Mouse (Mus musculus): ENCODE measurements around the gene Txnrd2. TPM values are rescaled to one million over a fixed set of nuclear protein-coding genes. Genes with fewer than 3 reads are reported as not detected.

Txnrd2 gene
- polyA plus RNA-seq, 1 experiment from 2014 or later = 24.9 TPM

DNA sequence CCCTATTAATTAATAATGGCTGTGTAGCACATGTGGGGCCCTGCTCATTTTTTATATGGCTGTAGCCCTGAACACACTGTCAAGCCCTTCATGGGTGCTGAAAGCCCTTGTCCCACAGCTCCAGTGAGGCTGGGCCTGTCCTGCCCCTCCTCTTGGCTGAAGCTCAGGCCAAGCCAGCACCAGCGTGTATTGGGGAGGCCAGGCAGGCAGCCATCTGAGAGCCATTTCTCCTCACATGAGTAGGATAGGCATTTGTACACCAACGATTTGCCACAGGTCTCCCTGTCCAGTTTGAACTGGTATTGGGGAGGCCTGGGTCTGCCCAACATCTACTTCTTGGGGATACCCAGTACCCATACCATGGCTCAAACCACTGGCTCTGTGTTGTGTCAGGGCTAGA lies 47.8 kb downstream of the Txnrd2 start:
- H3K4me1 ChIP-seq (ENCODE audit: control insufficient read depth, insufficient read depth, low read length) = no peaks in the 10 kb centered on the region
- no peak overlapping the region for H3K9ac ChIP-seq (replicated peaks; ENCODE audit: low read length)
- DNase-seq = no peak
- no peak overlapping the region for H3K27ac ChIP-seq (replicated peaks; ENCODE audit: low read depth, low read length)
- no peak overlapping the region for H3K4me3 ChIP-seq (replicated peaks; ENCODE audit: low read depth, low read length)
- peaks cover 15% of the 10 kb centered on the region; the same call in 1 of the 2 replicates for H3K36me3 ChIP-seq (ENCODE audit: control insufficient read depth, insufficient read depth, low read length)
- H3K4me2 ChIP-seq (ENCODE audit: low read length) = no peak overlapping the region
- no peaks in the 10 kb centered on the region for H3K27me3 ChIP-seq (ENCODE audit: control insufficient read depth, insufficient read depth, low read length)
- ATAC-seq (ENCODE audit: low FRiP score, low TSS enrichment) = no peak
- H3K9me3 ChIP-seq (ENCODE audit: control insufficient read depth, low read length) = no peaks in the 10 kb centered on the region
- WGBS = 81% methylated on average over 2 of the region's 2 CpGs

GRCm38 (mm10) chr16:18477996-18478395 lies 51.8 kb downstream of the Txnrd2 start:
- DNase-seq = no peak
- 70% methylated on average over 6 of the region's 6 CpGs for WGBS
- Histone ChIP-seq H3K27me3 (ENCODE audit: control insufficient read depth, insufficient read depth, low read length) (no peaks in the 10 kb centered on the region), H3K4me2 (ENCODE audit: low read length) (no peak overlapping the region), H3K4me3 (replicated peaks; ENCODE audit: low read depth, low read length) (no peak overlapping the region), H3K9me3 (ENCODE audit: control insufficient read depth, low read length) (no peaks in the 10 kb centered on the region), H3K36me3 (ENCODE audit: control insufficient read depth, insufficient read depth, low read length) (peaks cover 9% of the 10 kb centered on the region; the same call in 1 of the 2 replicates), H3K27ac (replicated peaks; ENCODE audit: low read depth, low read length) (no peak overlapping the region), H3K4me1 (ENCODE audit: control insufficient read depth, insufficient read depth, low read length) (no peaks in the 10 kb centered on the region), H3K9ac (replicated peaks; ENCODE audit: low read length) (no peak overlapping the region)
- no peak for ATAC-seq (ENCODE audit: low FRiP score, low TSS enrichment)

DNA sequence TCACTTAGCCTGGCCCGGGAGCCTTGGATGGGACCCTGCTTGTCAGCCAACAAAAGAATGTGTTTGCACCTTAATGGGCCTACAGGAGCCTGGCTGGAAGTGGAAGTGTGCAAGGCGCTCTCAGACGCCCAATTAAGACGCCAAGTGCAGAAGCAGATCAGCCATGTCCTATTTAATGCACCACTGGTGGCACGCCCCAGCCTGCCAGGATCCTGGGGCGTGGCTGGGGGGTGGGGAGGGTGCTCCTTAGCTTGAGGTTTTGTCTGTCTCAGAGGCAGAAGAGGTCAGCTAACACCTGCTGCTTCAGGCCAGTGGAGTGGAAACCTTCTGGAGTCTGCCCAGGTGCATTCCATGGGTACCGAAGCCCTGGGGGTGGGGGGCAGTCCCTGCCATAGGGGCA lies 53.5 kb downstream of the Txnrd2 start:
- no peaks in the 10 kb centered on the region for H3K27me3 ChIP-seq (ENCODE audit: control insufficient read depth, insufficient read depth, low read length)
- no peak for ATAC-seq (ENCODE audit: low FRiP score, low TSS enrichment)
- H3K9ac ChIP-seq (replicated peaks; ENCODE audit: low read length) = no peak overlapping the region
- no peak overlapping the region for H3K4me2 ChIP-seq (ENCODE audit: low read length)
- H3K9me3 ChIP-seq (ENCODE audit: control insufficient read depth, low read length) = no peaks in the 10 kb centered on the region
- H3K36me3 ChIP-seq (ENCODE audit: control insufficient read depth, insufficient read depth, low read length) = peaks cover 9% of the 10 kb centered on the region; the same call in 1 of the 2 replicates
- H3K27ac ChIP-seq (replicated peaks; ENCODE audit: low read depth, low read length) = no peak overlapping the region
- DNase-seq = no peak
- H3K4me3 ChIP-seq (replicated peaks; ENCODE audit: low read depth, low read length) = no peak overlapping the region
- 0 out of 2 replicates have a peak, but pooled peaks cover 4% of the 10 kb centered on the region for H3K4me1 ChIP-seq (ENCODE audit: control insufficient read depth, insufficient read depth, low read length)
- WGBS = 21% methylated on average over 7 of the region's 7 CpGs

GRCm38 (mm10) chr16:18480933-18481485 lies 54.8 kb downstream of the Txnrd2 start:
- H3K4me3 ChIP-seq (replicated peaks; ENCODE audit: low read depth, low read length) = no peak overlapping the region
- H3K4me2 ChIP-seq (ENCODE audit: low read length) = no peak overlapping the region
- H3K27me3 ChIP-seq (ENCODE audit: control insufficient read depth, insufficient read depth, low read length) = no peaks in the 10 kb centered on the region
- no peak for ATAC-seq (ENCODE audit: low FRiP score, low TSS enrichment)
- H3K9ac ChIP-seq (replicated peaks; ENCODE audit: low read length) = no peak overlapping the region
- DNase-seq = no peak
- H3K27ac ChIP-seq (replicated peaks; ENCODE audit: low read depth, low read length) = no peak overlapping the region
- peaks cover 9% of the 10 kb centered on the region; the same call in 1 of the 2 replicates for H3K36me3 ChIP-seq (ENCODE audit: control insufficient read depth, insufficient read depth, low read length)
- 58% methylated on average over 4 of the region's 4 CpGs for WGBS
- no peaks in the 10 kb centered on the region for H3K9me3 ChIP-seq (ENCODE audit: control insufficient read depth, low read length)
- 0 out of 2 replicates have a peak, but pooled peaks cover 4% of the 10 kb centered on the region for H3K4me1 ChIP-seq (ENCODE audit: control insufficient read depth, insufficient read depth, low read length)

- Histone ChIP-seq H3K4me3 (replicated peaks; ENCODE audit: low read depth, low read length) (no peak overlapping the region), H3K9me3 (ENCODE audit: control insufficient read depth, low read length) (no peaks in the 10 kb centered on the region), H3K27ac (replicated peaks; ENCODE audit: low read depth, low read length) (no peak overlapping the region), H3K4me1 (ENCODE audit: control insufficient read depth, insufficient read depth, low read length) (0 out of 2 replicates have a peak, but pooled peaks cover 4% of the 10 kb centered on the region), H3K4me2 (ENCODE audit: low read length) (no peak overlapping the region), H3K36me3 (ENCODE audit: control insufficient read depth, insufficient read depth, low read length) (peaks cover 7% of the 10 kb centered on the region; the same call in 1 of the 2 replicates), H3K9ac (replicated peaks; ENCODE audit: low read length) (no peak overlapping the region), H3K27me3 (ENCODE audit: control insufficient read depth, insufficient read depth, low read length) (no peaks in the 10 kb centered on the region)
- WGBS = 91% methylated on average over 3 of the region's 3 CpGs
- DNase-seq (no peak), ATAC-seq (ENCODE audit: low FRiP score, low TSS enrichment) (no peak)
Measured at GRCm38 (mm10) chr16:18482431-18482830, 56.2 kb downstream of the Txnrd2 start.

DNA sequence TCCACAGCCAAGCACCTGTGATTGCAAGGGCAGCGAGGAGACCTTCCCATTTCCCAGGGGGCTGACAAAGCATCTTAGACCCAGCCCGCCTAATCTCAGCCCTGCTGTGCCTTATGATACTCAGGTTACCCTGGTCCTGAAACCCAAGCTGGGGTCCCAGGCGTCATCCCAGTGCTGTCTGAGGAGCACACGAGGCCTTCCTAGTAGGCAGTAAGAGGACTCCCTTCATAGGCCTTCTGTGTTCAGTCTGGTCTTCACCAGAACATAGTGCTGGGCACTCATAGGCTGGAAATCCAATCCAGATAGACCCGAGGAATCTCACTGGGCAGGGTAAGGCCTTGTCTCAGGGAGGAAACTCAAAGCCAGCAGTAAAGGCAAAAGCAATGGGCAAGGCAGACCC lies 57.7 kb downstream of the Txnrd2 start:
- no peaks in the 10 kb centered on the region for H3K9me3 ChIP-seq (ENCODE audit: control insufficient read depth, low read length)
- H3K4me3 ChIP-seq (replicated peaks; ENCODE audit: low read depth, low read length) = no peak overlapping the region
- no peak overlapping the region for H3K9ac ChIP-seq (replicated peaks; ENCODE audit: low read length)
- no peaks in the 10 kb centered on the region for H3K27me3 ChIP-seq (ENCODE audit: control insufficient read depth, insufficient read depth, low read length)
- H3K27ac ChIP-seq (replicated peaks; ENCODE audit: low read depth, low read length) = no peak overlapping the region
- no peak overlapping the region for H3K4me2 ChIP-seq (ENCODE audit: low read length)
- ATAC-seq (ENCODE audit: low FRiP score, low TSS enrichment) = no peak
- no peaks in the 10 kb centered on the region for H3K36me3 ChIP-seq (ENCODE audit: control insufficient read depth, insufficient read depth, low read length)
- DNase-seq = no peak
- H3K4me1 ChIP-seq (ENCODE audit: control insufficient read depth, insufficient read depth, low read length) = 0 out of 2 replicates have a peak, but pooled peaks cover 4% of the 10 kb centered on the region
- WGBS = 69% methylated on average over 5 of the region's 5 CpGs

DNA sequence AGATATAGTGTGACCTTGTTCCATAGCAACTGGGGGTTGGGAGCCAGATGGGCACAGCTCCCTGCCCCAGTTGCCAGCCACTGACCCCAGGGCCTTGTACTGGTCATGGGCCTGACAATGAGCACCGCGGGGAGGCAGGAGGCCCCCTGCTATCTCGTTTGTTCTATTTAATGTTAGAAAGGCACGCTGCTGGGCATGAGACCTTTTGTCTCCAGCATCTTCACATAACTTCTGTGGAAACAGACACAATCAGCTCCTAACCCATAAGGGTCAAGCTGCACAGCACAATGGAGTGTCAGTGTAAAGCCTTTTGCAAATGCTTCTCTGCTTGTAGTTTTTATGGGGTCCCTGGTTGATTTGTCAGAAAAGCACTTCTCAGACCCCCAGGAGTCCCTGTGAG lies 58.2 kb downstream of the Txnrd2 start:
- 8% methylated on average over 4 of the region's 4 CpGs for WGBS
- no peaks in the 10 kb centered on the region for H3K9me3 ChIP-seq (ENCODE audit: control insufficient read depth, low read length)
- no peak; the same call in 1 of the 2 replicates for ATAC-seq (ENCODE audit: low FRiP score, low TSS enrichment)
- no peak overlapping the region for H3K4me2 ChIP-seq (ENCODE audit: low read length)
- H3K36me3 ChIP-seq (ENCODE audit: control insufficient read depth, insufficient read depth, low read length) = no peaks in the 10 kb centered on the region
- peak overlapping the region; percentile 17; the same call in 1 of the 2 replicates for H3K27ac ChIP-seq (replicated peaks; ENCODE audit: low read depth, low read length)
- no peak overlapping the region for H3K4me3 ChIP-seq (replicated peaks; ENCODE audit: low read depth, low read length)
- 0 out of 2 replicates have a peak, but pooled peaks cover 4% of the 10 kb centered on the region for H3K4me1 ChIP-seq (ENCODE audit: control insufficient read depth, insufficient read depth, low read length)
- DNase-seq = no peak
- H3K27me3 ChIP-seq (ENCODE audit: control insufficient read depth, insufficient read depth, low read length) = no peaks in the 10 kb centered on the region
- H3K9ac ChIP-seq (replicated peaks; ENCODE audit: low read length) = no peak overlapping the region

GRCm38 (mm10) chr16:18484794-18485435 lies 58.7 kb downstream of the Txnrd2 start:
- Histone ChIP-seq H3K4me3 (replicated peaks; ENCODE audit: low read depth, low read length) (no peak overlapping the region), H3K4me1 (ENCODE audit: control insufficient read depth, insufficient read depth, low read length) (0 out of 2 replicates have a peak, but pooled peaks cover 4% of the 10 kb centered on the region), H3K4me2 (ENCODE audit: low read length) (no peak overlapping the region), H3K9me3 (ENCODE audit: control insufficient read depth, low read length) (no peaks in the 10 kb centered on the region), H3K36me3 (ENCODE audit: control insufficient read depth, insufficient read depth, low read length) (no peaks in the 10 kb centered on the region), H3K27ac (replicated peaks; ENCODE audit: low read depth, low read length) (peak overlapping the region; percentile 17; the same call in 1 of the 2 replicates), H3K27me3 (ENCODE audit: control insufficient read depth, insufficient read depth, low read length) (no peaks in the 10 kb centered on the region), H3K9ac (replicated peaks; ENCODE audit: low read length) (no peak overlapping the region)
- 19% methylated on average over 5 of the region's 5 CpGs for WGBS
- ATAC-seq (ENCODE audit: low FRiP score, low TSS enrichment) (no peak; the same call in 1 of the 2 replicates), DNase-seq (peak; percentile 30)

DNA sequence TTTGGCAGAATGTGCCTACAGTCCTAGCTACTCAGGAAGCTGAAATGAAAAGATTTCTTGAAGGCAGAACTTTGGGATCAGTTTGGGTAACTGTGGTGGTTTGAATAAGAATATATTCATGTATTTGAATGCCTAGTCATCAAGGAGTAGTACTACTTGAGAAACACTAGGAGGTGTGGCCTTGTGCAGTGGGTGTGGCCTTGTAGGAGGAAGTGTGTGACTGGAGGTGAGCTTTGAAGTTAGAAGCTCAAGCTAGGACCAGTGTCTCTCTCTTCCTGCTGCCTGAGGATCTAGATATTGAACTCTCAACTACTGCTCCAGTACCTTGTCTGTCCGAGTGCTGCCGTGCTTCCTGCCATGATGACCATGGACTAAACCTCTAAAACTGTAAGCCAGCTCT lies 59.9 kb downstream of the Txnrd2 start:
- no peak overlapping the region for H3K27ac ChIP-seq (replicated peaks; ENCODE audit: low read depth, low read length)
- H3K9ac ChIP-seq (replicated peaks; ENCODE audit: low read length) = no peak overlapping the region
- no peak overlapping the region for H3K4me2 ChIP-seq (ENCODE audit: low read length)
- no peak for DNase-seq
- H3K4me1 ChIP-seq (ENCODE audit: control insufficient read depth, insufficient read depth, low read length) = 0 out of 2 replicates have a peak, but pooled peaks cover 4% of the 10 kb centered on the region
- no peaks in the 10 kb centered on the region for H3K27me3 ChIP-seq (ENCODE audit: control insufficient read depth, insufficient read depth, low read length)
- ATAC-seq (ENCODE audit: low FRiP score, low TSS enrichment) = no peak
- H3K9me3 ChIP-seq (ENCODE audit: control insufficient read depth, low read length) = no peaks in the 10 kb centered on the region
- no peak overlapping the region for H3K4me3 ChIP-seq (replicated peaks; ENCODE audit: low read depth, low read length)
- WGBS = 91% methylated on average over 2 of the region's 2 CpGs
- no peaks in the 10 kb centered on the region for H3K36me3 ChIP-seq (ENCODE audit: control insufficient read depth, insufficient read depth, low read length)

All from midbrain, embryonic 14.5 days (tissue).